In genomic region chr12:3764191-3764804, GRCm38 (mm10) we compare ENCODE assay signal across 16 mouse cellular contexts. TPM values are rescaled to one million over a fixed set of nuclear protein-coding genes. Genes with fewer than 3 reads are reported as not detected.
DNase-seq lines count a peak whose midpoint lies in the region; ATAC-seq lines count a peak whose summit lies in the region.
"Had no signal": no experiment of that assay in that cellular context is flagged by ENCODE, and none has a peak within 500 bp of the region (broad histone marks: within the 10 kb centered on the region; RNA-seq: fewer than 3 reads in every experiment).

No protein-coding gene starts in this region.

- H3K9ac ChIP-seq in heart, embryonic 11.5 days (ENCODE audit: low read depth, low read length): no peak overlapping the region
- no peak overlapping the region for H3K9ac ChIP-seq in heart, embryonic 13.5 days
- H3K9ac ChIP-seq: embryonic facial prominence, embryonic 15.5 days had no signal

- peaks cover 3% of the 10 kb centered on the region for H3K4me1 ChIP-seq in heart, embryonic 11.5 days (ENCODE audit: control insufficient read depth, insufficient read depth, low read length)
- peaks cover 20% of the 10 kb centered on the region for H3K4me1 ChIP-seq in heart, embryonic 13.5 days

- no peaks in the 10 kb centered on the region for H3K27me3 ChIP-seq in heart, embryonic 11.5 days (ENCODE audit: control insufficient read depth, insufficient read depth, low read length)
- H3K27me3 ChIP-seq in heart, embryonic 13.5 days (replicated peaks): no peaks in the 10 kb centered on the region
- H3K27me3 ChIP-seq: embryonic facial prominence, embryonic 15.5 days had no signal

- H3K4me3 ChIP-seq in heart, embryonic 11.5 days (ENCODE audit: low read depth, low read length): no peak overlapping the region
- no peak overlapping the region for H3K4me3 ChIP-seq in heart, embryonic 13.5 days
- H3K4me3 ChIP-seq: embryonic facial prominence, embryonic 15.5 days had no signal

- peak; percentile 22 to 45 for DNase-seq in adrenal gland, postnatal 36 days
- DNase-seq in adrenal gland, adult 18-20 months (ENCODE audit: low spot score in 2 of 2): no peak
- peak; percentile 55 to 75 for DNase-seq in heart, adult 18-20 months
- DNase-seq in 3T3-L1 (ENCODE audit: low read depth, low spot score): peak; percentile 74
- DNase-seq in c-Kit-positive CD71-positive TER-119-positive erythroid progenitor cells, embryonic 14.5 days (ENCODE audit: low spot score): no peak
- DNase-seq in frontal cortex, postnatal 25 days (ENCODE audit: low spot score in 2 of 2): no peak
- DNase-seq: B cell, adult 2 months; cerebellum, postnatal 10 days; embryo, embryonic 11 days; kidney, adult 8-10 months; spleen, adult 18-20 months; thymus, adult 18-20 months had no signal

- ATAC-seq in heart, embryonic 11.5 days (replicated peaks; ENCODE audit: insufficient number of reproducible peaks, low FRiP score, low TSS enrichment): no peak
- no peak for ATAC-seq in heart, embryonic 13.5 days (ENCODE audit: extremely low read depth, insufficient number of reproducible peaks, low FRiP score, low TSS enrichment)
- ATAC-seq: midbrain, embryonic 16.5 days had no signal

- no peak overlapping the region for H3K4me2 ChIP-seq in heart, embryonic 11.5 days
- H3K4me2 ChIP-seq in heart, embryonic 13.5 days: no peak overlapping the region
- H3K4me2 ChIP-seq: embryonic facial prominence, embryonic 15.5 days had no signal

- WGBS in heart, embryonic 11.5 days (ENCODE audit: insufficient replicate concordance): 71% methylated on average over 3 of the region's 3 CpGs
- WGBS in heart, embryonic 13.5 days: 58% methylated on average over 3 of the region's 3 CpGs

- no peaks in the 10 kb centered on the region for H3K36me3 ChIP-seq in heart, embryonic 11.5 days (ENCODE audit: control insufficient read depth, insufficient read depth, low read length)
- no peaks in the 10 kb centered on the region for H3K36me3 ChIP-seq in heart, embryonic 13.5 days
- H3K36me3 ChIP-seq: embryonic facial prominence, embryonic 15.5 days had no signal

- H3K9me3 ChIP-seq in heart, embryonic 11.5 days (replicated peaks; ENCODE audit: control insufficient read depth, low read length): no peaks in the 10 kb centered on the region
- H3K9me3 ChIP-seq in heart, embryonic 13.5 days: no peaks in the 10 kb centered on the region
- H3K9me3 ChIP-seq: embryonic facial prominence, embryonic 15.5 days had no signal

- H3K27ac ChIP-seq in heart, embryonic 11.5 days (ENCODE audit: low read depth, low read length): no peak overlapping the region
- H3K27ac ChIP-seq in heart, embryonic 13.5 days (replicated peaks): 0 out of 2 replicates have a peak overlapping the region, but pooled peaks have one; percentile 15
- H3K27ac ChIP-seq: embryonic facial prominence, embryonic 15.5 days had no signal

RNA-seq across cellular contexts. Expression of gene Dnmt3a, which starts 41.5 kb away (rescaled TPM):
- total RNA-seq in adrenal gland, postnatal 36 days (2021): 10 to 100 TPM; 51.6 to 52.4 TPM
- total RNA-seq in adrenal gland, adult 18-20 months (2021): 10 to 100 TPM; 35.9 to 42.7 TPM
- 10 to 100 TPM; 38.8 to 42.4 TPM for total RNA-seq in heart, adult 18-20 months (2021)
- polyA plus RNA-seq in heart, embryonic 11.5 days (2014; fragmentation: Nextera tagmentation; extraction: Ambion mirVana): 55.1 and 60.1 TPM in 2 replicates
- 94.2 and 108 TPM in 2 replicates for polyA plus RNA-seq in heart, embryonic 13.5 days (2015; fragmentation: Nextera tagmentation; extraction: Ambion mirVana)

Comparison
In these comparisons a context has a peak if more than half of its experiments do, and no peak if none do; other contexts are left out.
1. DNase-seq: peak in adrenal gland, postnatal 36 days (2 of 2), heart, adult 18-20 months (2 of 2) and 3T3-L1 (single experiment); none in adrenal gland, adult 18-20 months (0 of 2), c-Kit-positive CD71-positive TER-119-positive erythroid progenitor cells, embryonic 14.5 days (single experiment) and frontal cortex, postnatal 25 days (0 of 2).